Mouse (Mus musculus): ENCODE results near the gene Galnt5. TPM values are rescaled to one million over a fixed set of nuclear protein-coding genes. Genes with fewer than 3 reads are reported as not detected.

The Galnt5 gene
- total RNA-seq (2021), result 1 to 10 TPM; 3.1 to 3.9 TPM
- long read RNA-seq, experiment 1, result 0 reads
- long read RNA-seq, experiment 2, result 0 reads

GRCm38 (mm10) chr2:57997752-57998430 is at the start of gene Galnt5:
Gene Galnt5 (plus strand): TSS chr2:57997884.
- peak in 1 of 2 experiments; percentile 17 for DNase-seq (ENCODE audit: low spot score in 2 of 2)

- no peak for DNase-seq (ENCODE audit: low spot score in 2 of 2)
Observed at GRCm38 (mm10) chr2:57951620-57952019, 46.1 kb upstream of the Galnt5 start.

GRCm38 (mm10) chr2:57960786-57961185 is 36.9 kb upstream of the Galnt5 start:
- DNase-seq (ENCODE audit: low spot score in 2 of 2), result no peak

GRCm38 (mm10) chr2:57982248-57982647 is 15.4 kb upstream of the Galnt5 start:
- DNase-seq (ENCODE audit: low spot score in 2 of 2), result no peak

GRCm38 (mm10) chr2:57991084-57991483 is 6.6 kb upstream of the Galnt5 start:
- no peak for DNase-seq (ENCODE audit: low spot score in 2 of 2)

GRCm38 (mm10) chr2:58001497-58001896 is 3.8 kb downstream of the Galnt5 start:
- DNase-seq (ENCODE audit: low spot score in 2 of 2), result no peak

GRCm38 (mm10) chr2:58007081-58007480 is 9.4 kb downstream of the Galnt5 start:
- no peak for DNase-seq (ENCODE audit: low spot score in 2 of 2)

GRCm38 (mm10) chr2:58023556-58023955 is 25.9 kb downstream of the Galnt5 start:
- DNase-seq (ENCODE audit: low spot score in 2 of 2), result no peak

- no peak for DNase-seq (ENCODE audit: low spot score in 2 of 2)
Observed at GRCm38 (mm10) chr2:58026740-58027139, 29.1 kb downstream of the Galnt5 start.

GRCm38 (mm10) chr2:58029404-58029803 is 31.7 kb downstream of the Galnt5 start:
- no peak for DNase-seq (ENCODE audit: low spot score in 2 of 2)

GRCm38 (mm10) chr2:58031431-58031830 is 33.7 kb downstream of the Galnt5 start:
- DNase-seq (ENCODE audit: low spot score in 2 of 2), result no peak

- DNase-seq (ENCODE audit: low spot score in 2 of 2), result no peak
Observed at GRCm38 (mm10) chr2:58035635-58036034, 38.0 kb downstream of the Galnt5 start.

GRCm38 (mm10) chr2:58036926-58037325 is 39.2 kb downstream of the Galnt5 start:
- no peak for DNase-seq (ENCODE audit: low spot score in 2 of 2)

- DNase-seq (ENCODE audit: low spot score in 2 of 2), result no peak
Observed at GRCm38 (mm10) chr2:58041867-58042266, 44.2 kb downstream of the Galnt5 start.

- DNase-seq (ENCODE audit: low spot score in 2 of 2), result no peak
Observed at GRCm38 (mm10) chr2:58052821-58053581, 55.3 kb downstream of the Galnt5 start, which contains the start of gene Ermn. Gene Ermn (minus strand): TSS chr2:58052864.

- peak in 1 of 2 experiments; percentile 46 for DNase-seq (ENCODE audit: low spot score in 2 of 2)
Observed at GRCm38 (mm10) chr2:58055383-58055782, 57.7 kb downstream of the Galnt5 start.

GRCm38 (mm10) chr2:58079849-58080248 is 82.2 kb downstream of the Galnt5 start:
- DNase-seq (ENCODE audit: low spot score in 2 of 2), result no peak

- no peak for DNase-seq (ENCODE audit: low spot score in 2 of 2)
Observed at GRCm38 (mm10) chr2:58086420-58086819, 88.7 kb downstream of the Galnt5 start.

- DNase-seq (ENCODE audit: low spot score in 2 of 2), result no peak
Observed at GRCm38 (mm10) chr2:58094818-58095217, 97.1 kb downstream of the Galnt5 start.

Data from gastrocnemius, postnatal 4 days (tissue).